Mouse (Mus musculus) neutrophil, adult 83 days (primary cell): ENCODE measurements around the gene Sdk2. TPM values are rescaled to one million over a fixed set of nuclear protein-coding genes. Genes with fewer than 3 reads are reported as not detected.

ENCODE experiments used
- total RNA-seq, 2 experiments: library from RNA; stranded (reverse); gene quantifications; one replicate each; pipeline ENCODE4 v1.2.4; 2023

Sdk2 gene
- total RNA-seq, result under 1 TPM; 0.15 to 0.46 TPM

DNA sequence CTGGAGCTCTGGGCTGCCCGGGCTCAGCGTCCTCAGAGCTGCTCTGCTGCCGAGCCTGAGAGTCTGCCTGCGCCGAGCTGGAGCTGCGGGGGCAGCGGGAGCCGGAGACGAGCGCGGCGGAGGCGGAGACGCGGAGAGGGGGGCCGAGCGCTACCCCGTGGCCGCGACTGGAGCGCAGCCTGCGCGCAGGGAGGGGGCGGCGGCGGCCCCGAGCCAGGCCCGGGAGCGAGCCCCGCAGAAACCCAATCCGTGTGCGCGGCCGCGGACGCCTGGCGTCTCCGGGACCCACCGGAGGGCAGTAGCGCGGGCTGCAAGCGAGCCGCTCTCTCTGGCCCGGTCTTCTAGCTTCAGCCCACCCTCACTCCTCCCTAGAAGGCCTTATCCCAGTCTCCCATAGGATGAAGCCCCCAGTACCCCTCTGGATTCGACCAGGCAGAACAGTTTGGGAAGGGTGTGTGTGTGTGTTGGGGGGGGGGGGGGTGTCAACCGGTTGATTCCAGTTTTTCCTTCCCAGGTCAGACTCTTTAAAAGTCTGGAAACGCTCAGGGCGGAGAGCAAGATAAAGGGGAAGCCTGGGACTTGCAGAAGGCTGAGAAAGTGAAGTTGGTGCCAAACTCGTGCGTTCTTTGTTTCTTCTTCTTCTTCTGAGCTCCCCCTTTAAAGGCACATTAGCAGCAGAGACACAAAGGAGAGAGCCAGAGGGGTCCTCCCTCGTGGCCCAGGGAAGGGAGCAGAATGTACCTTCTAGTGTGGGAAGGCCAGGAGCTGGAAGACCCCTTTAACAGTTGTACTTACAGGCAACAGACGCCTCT lies at the start of gene Sdk2:
Gene Sdk2, minus strand, starts transcription at position 96 of the 812 bp plus-strand sequence.

DNA sequence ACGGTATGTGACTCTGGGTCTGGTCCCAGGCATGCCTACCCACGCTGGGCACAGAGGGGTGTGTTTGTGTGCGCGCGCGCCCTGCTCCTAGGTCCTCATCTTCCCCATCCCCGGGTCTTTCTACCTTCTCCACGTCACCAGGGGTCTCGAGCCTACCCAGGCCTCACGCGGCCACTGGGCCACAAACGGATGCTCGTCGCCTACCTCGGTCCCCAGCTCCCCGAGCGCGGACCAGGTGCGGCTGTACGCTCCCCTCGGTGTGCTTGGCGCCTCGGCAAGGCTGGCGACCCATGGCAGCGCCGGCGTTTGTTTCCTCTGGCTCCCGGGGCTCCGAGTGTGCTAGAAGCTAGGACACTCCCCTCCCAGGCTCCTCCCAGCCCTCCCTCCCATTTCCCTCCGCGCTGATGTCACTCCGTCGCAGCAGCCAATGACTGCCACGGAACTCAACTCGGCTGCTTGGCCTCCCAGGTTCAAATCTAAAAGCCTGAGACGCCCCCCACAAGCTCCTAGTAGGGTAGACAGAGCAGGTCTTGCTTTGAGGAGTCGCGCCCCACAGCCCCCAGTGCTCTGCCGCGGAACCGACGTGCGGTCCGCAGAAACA lies 315.3 kb downstream of the Sdk2 start, which contains the start of gene Cdc42ep4:
Gene Cdc42ep4, minus strand, starts transcription at position 398 of the 601 bp plus-strand sequence.

